Mouse (Mus musculus) stomach, embryonic 14.5 days (tissue): Measurements from ENCODE around the gene Ptger1. TPM values are rescaled to one million over a fixed set of nuclear protein-coding genes. Genes with fewer than 3 reads are reported as not detected.
A peak's percentile ranks its signal among the peaks of the same experiment; 100 is the strongest.

ENCODE experiments used
- ATAC-seq: fragments of 200-750 bp; cut with Nextera tagmentation; 2 replicates; pipeline ENCODE4 v1.8.0; 2017; ENCODE audit warnings: low read depth, moderate TSS enrichment; ENCODE audit not compliant: insufficient number of reproducible peaks, insufficient read depth, low FRiP score
- H3K27ac ChIP-seq: fragments of 300-500 bp; sonication (generic); 2 replicates; pipeline ENCODE4 v1.5.1; 2014; ENCODE audit warnings: mild to moderate bottlenecking, low read length, moderate library complexity, mixed read lengths
- H3K27me3 ChIP-seq: fragments of 300-500 bp; sonication (generic); 2 replicates; pipeline ENCODE4 v1.6.1; 2014; ENCODE audit warnings: low read length, control low read depth, mixed read lengths; ENCODE audit not compliant: control insufficient read depth, insufficient read depth
- H3K36me3 ChIP-seq: fragments of 300-500 bp; sonication (generic); 2 replicates; pipeline ENCODE4 v1.6.1; 2014; ENCODE audit warnings: mild to moderate bottlenecking, control low read depth, low read length, moderate library complexity, mixed read lengths; ENCODE audit not compliant: control insufficient read depth, insufficient read depth
- H3K4me1 ChIP-seq: fragments of 300-500 bp; sonication (generic); 2 replicates; pipeline ENCODE4 v1.6.1; 2014; ENCODE audit warnings: low read length, control low read depth, mixed read lengths; ENCODE audit not compliant: control insufficient read depth, insufficient read depth
- H3K4me2 ChIP-seq: fragments of 300-500 bp; sonication (generic); replicated peaks from 2 replicates; pipeline ENCODE4 v1.6.1; 2014; ENCODE audit warnings: low read depth, low read length, control low read depth
- H3K4me3 ChIP-seq: fragments of 300-500 bp; sonication (generic); 2 replicates; pipeline ENCODE4 v1.5.1; 2014; ENCODE audit warnings: low read depth, low read length, control low read depth
- H3K9ac ChIP-seq: fragments of 300-500 bp; sonication (generic); replicated peaks from 2 replicates; pipeline ENCODE4 v1.6.1; 2014; ENCODE audit warnings: low read depth, mild to moderate bottlenecking, control low read depth, low read length, moderate library complexity, mixed read lengths
- H3K9me3 ChIP-seq: fragments of 300-500 bp; sonication (generic); 2 replicates; pipeline ENCODE4 v1.6.1; 2016; ENCODE audit warnings: low read depth, low read length, control low read depth; ENCODE audit not compliant: control insufficient read depth
- WGBS: fragments of 180-500 bp; shearing (Covaris S2); extraction: QIAGEN DNeasy Blood & Tissue Kit; methylation state at CpG from one replicate; pipeline ENCODE4 v1.1.7; 2014; 5-methylcytosine and 5-hydroxymethylcytosine counted together
- polyA plus RNA-seq: library from polyadenylated mRNA; unstranded; fragments of >200 nt; fragmentation: Nextera tagmentation; extraction: Ambion mirVana; gene quantifications from 2 replicates; pipeline ENCODE4 v1.2.1, GENCODE M21; 2014

The Ptger1 gene
- polyA plus RNA-seq, 1 experiment from 2014 or later: 5.4 TPM

DNA sequence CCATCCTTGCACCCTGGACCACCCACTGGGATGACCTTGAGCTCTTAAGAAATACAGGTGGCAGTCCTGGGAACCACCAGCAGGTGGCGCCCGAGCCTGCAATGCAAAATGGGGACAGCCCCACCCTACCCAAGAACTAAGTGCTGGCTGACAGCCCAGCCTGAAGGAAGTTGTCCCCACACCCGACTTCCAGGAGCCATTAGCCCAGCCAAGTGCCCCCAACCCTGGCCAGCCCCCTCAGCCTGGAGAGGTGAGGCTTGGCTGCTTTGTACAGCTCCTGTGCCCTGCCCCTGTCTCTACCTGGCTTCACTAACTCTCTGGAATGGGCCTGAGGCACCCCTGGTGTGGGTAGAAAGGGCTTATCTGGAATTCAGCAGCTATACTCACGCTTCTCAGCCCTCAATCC is 4.1 kb upstream of the Ptger1 start:
- 6% methylated on average over 4 of the region's 4 CpGs for WGBS
- H3K4me1 ChIP-seq: peaks cover 61% of the 10 kb centered on the region

DNA sequence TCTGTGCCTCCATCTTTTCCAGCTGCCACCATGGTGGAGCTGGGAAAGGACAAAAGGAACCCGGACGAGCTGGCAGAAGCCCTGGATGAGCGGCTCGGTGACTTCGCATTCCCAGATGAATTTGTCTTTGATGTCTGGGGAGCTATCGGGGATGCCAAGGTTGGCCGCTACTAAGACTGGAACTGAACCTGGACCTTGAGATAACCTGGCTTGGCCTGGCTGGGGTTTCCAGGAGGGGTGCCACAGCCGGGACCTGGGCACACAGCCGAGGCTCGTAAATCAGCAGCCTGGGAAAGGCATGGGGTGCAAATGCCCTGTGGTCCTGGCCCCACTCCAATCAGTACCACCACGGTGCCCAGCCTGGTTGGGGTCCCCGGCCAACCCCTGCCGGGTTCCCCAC is 2.4 kb upstream of the Ptger1 start:
- Histone ChIP-seq H3K9me3 (no peaks in the 10 kb centered on the region), H3K4me2 (no peak overlapping the region), H3K36me3 (peaks cover 7% of the 10 kb centered on the region; the same call in 1 of the 2 replicates), H3K4me1 (peaks cover 70% of the 10 kb centered on the region), H3K27ac (peak overlapping the region; percentile 88), H3K9ac (no peak overlapping the region), H3K27me3 (no peaks in the 10 kb centered on the region), H3K4me3 (no peak overlapping the region)
- 90% methylated on average over 13 of the region's 13 CpGs for WGBS
- no peak for ATAC-seq

More for the DNA sequence above, 4.1 kb upstream of the Ptger1 start:
- H3K9ac ChIP-seq: no peak overlapping the region
- peak; percentile 20; the same call in 1 of the 2 replicates for ATAC-seq
- H3K27me3 ChIP-seq: no peaks in the 10 kb centered on the region
- H3K4me3 ChIP-seq: no peak overlapping the region
- H3K36me3 ChIP-seq: peaks cover 6% of the 10 kb centered on the region; the same call in 1 of the 2 replicates
- no peak overlapping the region for H3K4me2 ChIP-seq
- H3K27ac ChIP-seq: peak overlapping the region; percentile 28
- H3K9me3 ChIP-seq: no peaks in the 10 kb centered on the region

DNA sequence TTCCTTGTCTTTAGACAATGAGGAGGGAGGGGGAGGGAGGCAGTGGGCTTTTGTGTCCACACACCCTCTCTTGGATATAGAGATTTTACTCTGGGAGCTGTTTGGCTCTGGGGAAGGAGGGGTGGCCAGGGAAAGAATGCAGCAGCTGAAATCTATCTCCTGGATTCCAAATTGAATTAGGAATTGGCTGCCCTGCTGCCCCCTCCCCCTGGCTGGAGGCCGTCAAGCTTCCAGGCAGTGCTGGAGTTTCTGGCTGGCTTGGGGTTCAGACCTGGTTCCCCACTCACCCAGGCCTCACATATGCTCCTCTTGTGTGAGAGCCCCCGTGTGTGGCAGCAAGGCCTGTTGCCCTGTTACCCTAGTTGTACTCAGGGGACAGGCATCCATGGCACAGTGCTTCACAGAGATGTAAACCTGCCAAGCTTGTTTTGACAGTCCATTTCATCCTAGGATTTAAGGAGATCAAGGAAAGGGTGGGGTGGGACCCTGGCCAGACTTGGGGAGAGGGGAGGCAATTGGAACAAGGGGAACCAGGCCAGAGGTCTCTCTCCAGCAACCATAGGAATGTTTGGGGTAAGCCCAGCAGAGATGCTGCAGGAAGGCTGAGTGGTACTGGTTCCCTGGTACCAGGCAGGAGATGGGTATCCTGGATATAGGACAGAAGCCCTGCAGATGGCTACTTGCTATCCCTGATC is 1.4 kb upstream of the Ptger1 start:
- no peaks in the 10 kb centered on the region for H3K27me3 ChIP-seq
- no peak overlapping the region for H3K4me3 ChIP-seq
- H3K9me3 ChIP-seq: no peaks in the 10 kb centered on the region
- WGBS: 13% methylated on average over 2 of the region's 2 CpGs
- ATAC-seq: no peak
- 0 out of 2 replicates have a peak overlapping the region, but pooled peaks have one; percentile 10 for H3K9ac ChIP-seq
- H3K27ac ChIP-seq: peak overlapping the region; percentile 88
- H3K4me1 ChIP-seq: peaks cover 67% of the 10 kb centered on the region
- peaks cover 17% of the 10 kb centered on the region; the same call in 1 of the 2 replicates for H3K36me3 ChIP-seq
- no peak overlapping the region for H3K4me2 ChIP-seq

DNA sequence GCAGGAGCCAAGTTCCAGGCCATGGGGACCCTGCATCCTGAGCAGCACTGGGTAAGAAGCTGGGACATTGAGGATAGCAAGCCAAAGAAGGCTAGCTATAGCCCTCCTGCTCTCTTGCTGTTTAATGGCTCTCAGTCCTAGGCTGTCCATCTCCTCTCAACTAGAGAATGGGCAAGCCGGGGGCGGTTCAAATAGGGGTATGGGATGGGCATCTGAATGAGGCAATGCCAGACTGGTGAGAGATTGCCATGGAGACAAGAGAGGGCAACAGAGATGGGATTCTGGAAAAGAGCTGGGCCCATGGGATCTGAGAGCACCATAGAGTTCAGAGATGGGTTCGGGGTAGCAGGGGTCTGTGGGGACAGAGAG is 372 bp downstream of the Ptger1 start:
- no peak for ATAC-seq
- peaks cover 50% of the 10 kb centered on the region for H3K4me1 ChIP-seq
- no peaks in the 10 kb centered on the region for H3K27me3 ChIP-seq
- WGBS: 85% methylated on average over 3 of the region's 3 CpGs
- peak overlapping the region; percentile 2; the same call in 1 of the 2 replicates for H3K4me3 ChIP-seq
- H3K9ac ChIP-seq: no peak overlapping the region
- no peaks in the 10 kb centered on the region for H3K9me3 ChIP-seq
- H3K36me3 ChIP-seq: peaks cover 29% of the 10 kb centered on the region; the same call in 1 of the 2 replicates
- peak overlapping the region; percentile 88; the same call in 1 of the 2 replicates for H3K27ac ChIP-seq
- H3K4me2 ChIP-seq: peak overlapping the region; percentile 36

DNA sequence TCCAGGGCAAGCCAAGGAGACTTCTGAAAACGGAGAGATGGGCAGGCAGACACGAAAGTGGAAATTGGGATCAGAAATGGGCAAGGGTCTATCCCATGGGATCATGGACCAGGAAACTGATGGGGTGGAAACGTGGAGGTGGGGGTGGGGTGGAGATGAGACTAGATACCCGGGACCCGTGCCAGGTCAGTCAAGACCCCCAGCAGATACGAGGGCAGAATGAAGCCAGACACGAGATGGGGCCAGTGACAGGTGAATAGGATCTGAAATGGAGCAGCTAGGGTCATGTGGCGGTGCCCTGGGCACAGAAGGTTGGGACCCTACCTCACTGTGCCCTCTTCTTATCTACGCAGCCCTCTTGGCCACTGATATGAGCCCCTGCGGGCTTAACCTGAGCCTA is 1.0 kb downstream of the Ptger1 start:
- H3K36me3 ChIP-seq: peaks cover 34% of the 10 kb centered on the region; the same call in 1 of the 2 replicates
- H3K4me1 ChIP-seq: peaks cover 43% of the 10 kb centered on the region
- H3K4me2 ChIP-seq: peak overlapping the region; percentile 57
- no peaks in the 10 kb centered on the region for H3K27me3 ChIP-seq
- WGBS: 86% methylated on average over 10 of the region's 10 CpGs
- H3K9me3 ChIP-seq: no peaks in the 10 kb centered on the region
- H3K4me3 ChIP-seq: no peak overlapping the region; the same call in 1 of the 2 replicates
- no peak overlapping the region for H3K27ac ChIP-seq
- ATAC-seq: no peak
- H3K9ac ChIP-seq: no peak overlapping the region

DNA sequence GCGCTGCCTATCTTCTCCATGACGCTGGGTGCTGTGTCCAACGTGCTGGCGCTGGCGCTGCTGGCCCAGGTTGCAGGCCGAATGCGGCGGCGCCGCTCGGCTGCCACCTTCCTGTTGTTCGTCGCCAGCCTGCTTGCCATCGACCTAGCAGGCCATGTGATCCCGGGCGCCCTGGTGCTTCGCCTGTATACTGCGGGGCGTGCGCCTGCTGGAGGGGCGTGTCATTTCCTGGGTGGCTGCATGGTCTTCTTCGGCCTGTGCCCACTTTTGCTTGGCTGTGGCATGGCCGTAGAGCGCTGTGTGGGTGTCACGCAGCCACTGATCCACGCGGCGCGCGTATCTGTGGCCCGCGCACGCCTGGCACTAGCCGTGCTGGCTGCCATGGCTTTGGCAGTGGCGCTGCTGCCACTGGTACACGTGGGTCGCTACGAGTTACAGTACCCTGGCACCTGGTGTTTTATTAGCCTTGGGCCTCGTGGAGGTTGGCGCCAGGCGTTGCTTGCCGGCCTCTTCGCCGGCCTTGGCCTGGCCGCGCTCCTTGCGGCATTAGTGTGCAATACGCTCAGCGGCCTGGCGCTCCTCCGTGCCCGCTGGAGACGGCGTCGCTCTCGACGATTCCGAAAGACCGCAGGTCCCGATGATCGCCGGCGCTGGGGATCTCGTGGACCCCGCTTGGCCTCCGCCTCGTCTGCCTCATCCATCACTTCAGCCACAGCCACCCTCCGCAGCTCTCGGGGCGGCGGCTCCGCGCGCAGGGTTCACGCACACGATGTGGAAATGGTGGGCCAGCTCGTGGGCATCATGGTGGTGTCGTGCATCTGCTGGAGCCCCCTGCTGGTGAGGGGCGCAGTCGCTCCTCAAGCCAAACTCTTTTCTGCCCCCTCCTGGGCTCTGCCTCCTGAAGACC is 1.8 kb downstream of the Ptger1 start:
- Histone ChIP-seq H3K4me2 (peak overlapping the region; percentile 57), H3K4me1 (peaks cover 40% of the 10 kb centered on the region), H3K27ac (no peak overlapping the region)

DNA sequence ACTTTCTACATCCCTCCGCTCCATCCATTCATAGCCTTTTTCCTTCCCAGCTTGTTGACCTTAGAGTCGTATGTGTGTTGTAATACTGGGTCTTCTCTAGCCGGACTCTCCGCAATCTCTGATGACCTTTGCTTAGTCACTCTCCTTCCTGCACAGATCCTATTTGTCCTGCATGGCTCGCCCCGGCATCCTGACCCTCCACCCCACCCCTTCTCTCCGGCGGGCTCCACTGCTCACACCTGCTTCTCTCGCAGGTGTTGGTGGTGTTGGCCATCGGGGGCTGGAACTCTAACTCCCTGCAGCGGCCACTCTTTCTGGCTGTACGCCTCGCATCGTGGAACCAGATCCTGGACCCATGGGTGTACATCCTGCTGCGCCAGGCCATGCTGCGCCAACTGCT is 2.5 kb downstream of the Ptger1 start:
- Histone ChIP-seq H3K4me2 (peak overlapping the region; percentile 57; the same call in 1 of the 2 replicates), H3K9ac (no peak overlapping the region), H3K4me1 (peaks cover 40% of the 10 kb centered on the region), H3K36me3 (peaks cover 42% of the 10 kb centered on the region; the same call in 1 of the 2 replicates), H3K27me3 (no peaks in the 10 kb centered on the region), H3K4me3 (no peak overlapping the region), H3K9me3 (no peaks in the 10 kb centered on the region), H3K27ac (no peak overlapping the region)
- WGBS: 75% methylated on average over 16 of the region's 16 CpGs
- no peak for ATAC-seq

More for the DNA sequence above, 1.8 kb downstream of the Ptger1 start:
- Histone ChIP-seq H3K9ac (peak overlapping the region; percentile 30; the same call in 1 of the 2 replicates), H3K27me3 (no peaks in the 10 kb centered on the region), H3K9me3 (no peaks in the 10 kb centered on the region), H3K4me3 (peak overlapping the region; percentile 28), H3K36me3 (peaks cover 41% of the 10 kb centered on the region; the same call in 1 of the 2 replicates)
- 15% methylated on average over 80 of the region's 80 CpGs for WGBS
- no peak for ATAC-seq

DNA sequence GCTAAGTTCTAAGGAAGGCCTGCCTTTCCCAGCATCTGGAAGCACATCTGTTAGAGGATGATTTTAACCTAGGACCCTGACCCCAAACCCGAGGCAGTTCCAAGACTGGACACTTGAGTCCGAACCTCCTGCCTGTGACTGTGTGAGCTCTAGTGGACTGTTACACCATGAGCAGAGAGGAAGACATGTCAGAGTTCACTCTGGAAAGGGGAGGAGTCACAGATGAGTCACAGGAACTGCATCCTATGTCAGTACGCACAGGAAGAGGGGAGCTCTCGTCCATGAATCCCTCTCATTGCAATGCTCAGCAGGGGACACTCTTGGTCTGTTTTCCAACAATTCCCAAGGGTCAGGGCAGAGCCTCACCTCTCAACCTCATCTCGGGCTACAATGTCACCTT is 6.5 kb downstream of the Ptger1 start:
- Histone ChIP-seq H3K27me3 (no peaks in the 10 kb centered on the region), H3K4me1 (peaks cover 4% of the 10 kb centered on the region), H3K4me2 (no peak overlapping the region), H3K9me3 (no peaks in the 10 kb centered on the region), H3K27ac (no peak overlapping the region), H3K36me3 (peaks cover 51% of the 10 kb centered on the region), H3K4me3 (no peak overlapping the region), H3K9ac (no peak overlapping the region)
- WGBS: 68% methylated on average over 5 of the region's 5 CpGs
- no peak for ATAC-seq
